Mouse (Mus musculus): ENCODE data around the gene Myo9b.
"Not testable (repeated sequence)": the region's sequence is repeated elsewhere in the genome, so short reads cannot be mapped to it uniquely, and the experiment has no call there.

GRCm38 (mm10) chr8:71281731-71282130 lies 9.2 kb downstream of the Myo9b start:
- not testable (repeated sequence) for TF ChIP-seq MAFK (IDR thresholded peaks at IDR 0.05; ENCODE audit: insufficient read depth, low read depth, low read length); HCFC1 (IDR thresholded peaks at IDR 0.05; ENCODE audit: borderline replicate concordance, insufficient read depth, low read length)
